Mouse (Mus musculus) liver, embryonic 14 days (tissue): ENCODE measurements around the gene Supt5. TPM values are rescaled to one million over a fixed set of nuclear protein-coding genes. Genes with fewer than 3 reads are reported as not detected.

Source experiments
- polyA plus RNA-seq: library from polyadenylated mRNA; depleted of rRNA; stranded (reverse); fragments of >200 nt; gene quantifications from 2 replicates; pipeline ENCODE4 v1.2.3, GENCODE M21; 2012; rRNA removed

Supt5 gene
- 28.8 and 30.6 TPM in 2 replicates for polyA plus RNA-seq

DNA sequence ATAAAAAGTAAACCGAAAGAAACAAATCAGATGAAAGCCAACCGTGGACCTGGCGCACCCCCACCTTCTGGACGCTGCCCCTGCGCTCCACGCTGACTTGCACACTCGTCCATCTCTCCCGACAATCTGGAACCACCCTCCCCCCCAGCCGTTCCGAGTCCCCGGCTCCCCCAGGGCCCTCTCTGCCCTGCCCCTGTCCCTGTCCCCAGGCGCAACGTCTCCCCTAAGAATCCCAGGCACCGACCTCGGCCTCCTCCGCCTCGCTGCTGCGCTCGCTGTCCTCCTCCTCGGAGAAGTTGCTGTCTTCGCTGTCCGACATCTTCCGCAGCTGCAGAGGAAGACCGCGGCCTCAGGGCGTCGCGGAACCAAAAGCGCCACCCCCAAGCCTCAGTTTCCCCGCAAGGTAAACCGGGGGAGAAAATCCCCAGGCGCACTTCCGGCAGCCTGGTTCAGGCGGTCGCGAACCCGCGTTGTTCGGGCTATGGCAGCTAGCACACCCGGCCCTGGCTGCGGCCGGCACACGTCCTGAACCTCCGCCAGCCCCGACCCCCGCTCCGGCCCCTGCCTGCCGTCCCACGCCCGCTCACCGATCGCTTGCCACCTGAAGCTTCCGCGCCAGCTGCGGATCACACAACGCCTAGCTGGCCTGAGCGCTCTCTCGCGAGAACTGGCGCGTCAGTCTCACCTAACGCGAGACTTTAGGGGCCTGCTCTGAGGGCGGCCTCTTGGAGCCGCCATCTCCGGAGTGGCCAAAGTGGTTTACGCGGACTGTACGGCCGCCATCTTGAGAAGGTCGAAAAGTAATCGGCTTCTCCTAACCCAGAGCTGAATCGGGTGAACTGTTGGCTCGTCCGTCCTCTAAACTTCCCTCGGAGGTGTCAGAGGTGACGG lies at the start of gene Supt5:
Supt5 (minus strand) TSS at position 639 of the 891 bp plus-strand sequence.

DNA sequence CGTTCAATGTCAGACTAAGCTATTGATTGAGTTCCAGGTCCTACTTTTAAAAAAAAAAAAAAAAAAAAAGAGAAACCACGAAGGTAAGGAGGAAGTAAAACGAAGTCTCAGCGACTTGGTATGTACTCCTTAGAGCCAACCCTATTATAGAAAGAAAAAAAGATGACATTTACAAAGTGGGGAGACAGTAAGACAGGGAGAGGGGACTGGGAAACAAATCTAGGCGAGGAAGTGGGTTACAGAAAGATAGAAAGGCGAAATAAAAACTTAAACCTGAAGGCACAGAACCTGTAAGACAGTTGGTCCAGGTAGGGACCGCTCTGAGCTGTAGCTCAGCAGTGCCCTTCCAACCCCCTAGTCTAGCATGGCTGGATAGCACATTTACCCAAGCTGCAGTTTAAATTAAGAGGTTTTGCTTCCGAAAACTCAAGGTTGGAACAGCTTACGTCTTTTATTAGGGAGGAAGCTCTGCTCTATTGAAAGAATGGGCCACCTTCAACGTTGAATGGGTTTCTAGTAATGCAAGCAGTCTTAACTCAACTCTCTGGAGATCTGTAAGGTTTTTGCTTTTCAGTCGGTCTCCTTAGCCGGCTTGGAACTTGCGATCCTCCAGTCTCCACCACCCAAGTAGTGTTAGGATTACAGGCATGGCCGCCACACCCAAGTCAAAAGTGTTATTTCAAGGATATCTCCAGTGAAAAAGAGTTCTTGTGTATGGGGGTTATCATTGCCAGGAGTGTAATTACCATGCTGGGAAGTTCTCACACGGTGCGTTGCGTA lies 41.9 kb upstream of the Supt5 start, which contains the start of gene Zfp36:
Zfp36 (minus strand) TSS at position 17 of the 780 bp plus-strand sequence.

DNA sequence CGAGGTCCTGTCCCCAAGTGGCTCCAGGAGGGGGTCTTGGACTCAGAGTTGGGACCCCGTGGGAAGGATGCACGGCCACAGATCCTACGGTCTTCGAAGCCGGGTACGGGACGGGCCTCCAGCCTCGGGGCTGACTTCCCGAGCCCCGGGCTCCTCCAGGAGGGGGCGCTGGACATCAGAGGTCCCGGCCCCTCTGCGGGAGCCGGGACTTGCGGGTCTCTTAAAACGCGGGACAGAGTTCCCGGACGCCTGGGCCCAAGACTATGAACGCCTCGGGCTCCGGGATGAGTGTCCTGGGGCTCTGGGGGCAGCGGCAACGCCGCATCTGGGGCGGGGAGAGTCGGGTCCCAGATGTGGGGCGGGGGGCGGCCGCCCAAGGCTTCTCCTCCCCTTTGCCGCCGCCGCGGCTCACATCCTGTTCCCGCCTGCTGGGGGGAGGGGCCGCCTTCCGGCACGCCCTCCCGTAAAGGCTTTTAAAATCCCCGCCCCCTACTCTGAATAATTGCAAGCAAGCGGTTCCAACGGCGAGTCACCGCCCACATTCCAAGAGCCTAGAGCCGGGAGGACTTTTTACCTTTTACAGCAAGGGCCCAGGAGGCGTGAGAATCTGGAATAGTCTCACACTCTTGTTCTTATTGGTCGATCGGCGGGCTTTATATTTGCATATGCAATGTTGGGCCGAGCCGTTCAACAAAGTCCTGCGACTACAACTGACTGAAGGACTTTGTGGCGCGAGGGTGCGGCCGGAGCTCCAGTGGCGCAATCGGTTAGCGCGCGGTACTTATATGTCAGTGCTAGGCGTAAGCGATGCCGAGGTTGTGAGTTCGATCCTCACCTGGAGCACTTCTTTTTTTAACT lies 33.9 kb upstream of the Supt5 start, which contains the start of gene Plekhg2:
Plekhg2 (minus strand) TSS at position 349 of the 858 bp plus-strand sequence.

DNA sequence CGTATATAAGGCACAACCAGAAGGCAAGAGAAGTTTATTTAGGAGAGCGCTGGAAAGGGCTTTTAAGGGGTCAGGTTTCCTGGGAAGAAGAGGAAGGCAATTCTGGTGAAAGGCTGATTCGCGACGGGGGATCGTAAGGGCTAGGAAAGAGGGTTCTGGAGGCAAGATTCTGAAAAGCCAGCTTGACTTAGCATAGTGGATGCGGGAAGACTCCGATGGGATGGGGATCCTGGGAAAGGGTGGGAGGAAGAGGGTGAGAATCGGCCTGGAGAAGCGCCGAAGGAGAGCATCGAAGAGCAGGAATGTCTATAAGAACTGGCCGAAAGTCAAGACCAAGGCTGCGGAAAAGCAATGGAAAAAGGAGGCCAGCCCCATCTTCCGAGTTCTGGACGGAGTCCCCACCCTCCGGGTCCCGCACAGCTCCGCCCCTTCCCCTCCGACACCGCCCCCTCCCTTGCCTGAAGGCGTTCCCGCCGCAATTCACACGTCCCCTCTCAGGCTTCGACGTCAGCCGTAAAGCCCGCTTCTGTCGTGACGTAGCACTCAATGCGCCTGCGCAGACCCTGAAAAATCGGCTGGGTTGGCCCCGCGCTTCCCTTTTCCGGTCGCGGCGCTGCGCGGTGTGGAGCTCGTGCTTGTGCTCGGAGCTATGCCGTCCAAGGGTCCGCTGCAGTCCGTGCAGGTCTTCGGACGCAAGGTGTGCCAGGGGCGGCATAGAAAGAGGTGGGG lies 11.8 kb upstream of the Supt5 start, which contains the start of gene Rps16:
Rps16 (plus strand) TSS at position 498 of the 729 bp plus-strand sequence.

DNA sequence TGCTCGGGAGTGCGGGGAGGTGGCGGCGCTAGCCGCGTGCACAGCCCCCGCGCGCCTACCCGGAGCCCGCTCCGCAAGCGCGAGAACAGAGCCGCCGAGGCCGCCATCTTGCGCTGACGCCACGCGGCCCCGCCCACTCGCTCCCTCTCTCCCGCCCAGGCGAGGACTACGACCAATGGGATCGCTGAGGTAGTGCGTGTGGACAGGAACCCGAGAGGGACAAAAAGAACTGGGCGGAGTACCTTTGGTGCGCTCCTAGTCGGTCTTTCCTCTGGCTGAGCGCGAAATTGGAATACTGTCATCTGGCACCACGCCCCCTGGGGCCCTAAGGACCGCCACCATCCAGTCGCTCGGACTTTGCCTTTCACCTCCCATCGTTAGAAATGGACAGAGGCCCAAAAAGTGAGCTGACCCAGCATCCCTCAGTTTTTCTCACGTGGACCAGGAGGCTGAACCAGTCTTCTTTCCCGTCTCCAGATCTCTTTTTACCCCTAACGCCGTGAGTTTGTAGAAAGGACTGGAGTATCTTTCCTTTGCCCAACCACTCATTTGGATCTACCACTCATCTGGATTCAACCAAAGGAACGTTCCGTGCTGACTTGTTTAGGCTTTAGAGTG lies 26.5 kb downstream of the Supt5 start, which contains the start of gene Timm50:
Timm50 (minus strand) TSS at position 147 of the 618 bp plus-strand sequence.

DNA sequence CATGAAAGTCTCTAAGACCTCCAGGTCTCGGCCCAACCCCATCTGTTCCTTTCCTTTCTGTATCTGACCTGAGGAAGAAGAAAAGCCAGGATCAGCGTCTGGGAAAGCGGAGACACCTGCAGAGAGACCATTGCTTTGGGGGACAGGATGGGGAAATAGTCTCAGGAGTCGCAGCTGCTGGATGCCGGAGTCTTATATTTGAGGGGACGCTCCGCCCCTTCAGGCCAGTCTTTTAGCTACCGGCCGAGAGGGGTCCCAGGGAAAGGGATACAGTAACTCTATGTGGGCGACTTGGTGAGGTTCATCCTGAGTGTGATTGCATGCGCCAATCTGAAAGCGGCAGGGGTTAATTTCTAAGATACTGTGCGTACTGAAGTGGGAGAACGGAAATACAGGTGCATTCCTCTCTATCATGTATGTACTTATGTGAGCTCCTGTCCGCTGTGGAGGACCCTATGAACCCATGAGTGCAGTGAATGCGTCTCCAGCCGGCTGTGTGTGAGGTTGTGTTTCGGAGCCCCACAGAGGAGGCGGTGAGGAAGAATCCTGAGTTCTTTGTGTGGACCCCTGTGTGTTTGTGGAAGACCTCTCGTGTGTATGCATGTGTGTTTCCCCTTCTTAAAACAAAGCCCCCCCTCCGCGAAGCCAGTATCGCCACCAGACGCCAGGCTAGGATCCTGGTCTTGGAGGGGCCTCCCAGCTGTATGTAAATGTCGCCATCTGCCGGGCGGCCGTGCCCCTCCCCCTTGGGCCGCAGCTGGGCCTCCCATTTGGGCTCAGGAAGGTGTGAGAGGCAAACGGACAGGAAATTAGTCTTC lies 36.7 kb downstream of the Supt5 start, which contains the start of gene Dll3:
Dll3 (minus strand) TSS at position 623 of the 818 bp plus-strand sequence.

DNA sequence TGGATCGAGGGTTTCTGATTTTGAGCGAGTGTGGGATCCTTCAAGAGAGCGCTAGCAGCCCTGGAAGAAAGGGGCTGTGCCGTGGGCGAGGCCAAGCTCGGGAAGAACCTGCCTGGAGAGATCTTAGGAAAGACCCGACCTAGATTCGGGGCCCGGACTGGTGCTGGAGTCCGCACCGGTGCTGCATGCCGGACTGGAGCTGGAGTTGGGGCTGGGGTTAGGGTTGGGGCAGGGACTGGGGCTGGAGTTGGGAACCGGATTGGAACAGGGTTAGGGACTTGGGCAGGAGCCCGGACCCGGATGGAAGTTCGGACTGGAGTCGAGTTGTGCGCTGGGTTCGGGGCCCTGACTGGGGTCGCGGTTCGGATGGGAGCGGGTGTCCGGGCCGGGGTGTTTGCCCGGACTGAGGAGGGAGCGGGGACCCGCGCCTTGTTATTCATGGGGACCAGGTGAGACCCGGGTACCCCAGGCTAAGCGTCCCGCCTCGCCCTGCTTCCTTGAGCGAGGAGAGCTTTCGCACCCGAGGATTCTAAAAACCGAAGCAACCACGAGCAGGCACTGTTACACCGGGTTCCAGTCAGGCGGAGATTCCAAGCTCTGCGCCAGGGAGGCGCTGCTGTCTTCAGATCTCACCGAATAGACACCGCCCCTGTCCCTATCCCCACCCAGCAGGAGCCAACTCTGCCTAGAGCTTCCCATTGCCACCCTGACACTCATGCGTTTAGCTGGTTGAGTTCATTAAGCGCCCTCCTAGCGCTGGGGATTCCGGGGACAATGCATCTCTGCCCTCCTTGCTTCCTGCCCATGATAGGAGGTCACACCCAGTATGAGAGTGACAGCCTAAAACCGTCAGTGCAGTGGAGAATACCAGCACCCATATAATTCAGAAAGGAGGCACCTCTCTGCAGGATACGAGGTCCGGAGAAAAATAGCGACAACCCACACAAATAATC lies 47.6 kb downstream of the Supt5 start, which contains the start of gene Selenov:
Selenov (minus strand) TSS at position 549 of the 953 bp plus-strand sequence.

DNA sequence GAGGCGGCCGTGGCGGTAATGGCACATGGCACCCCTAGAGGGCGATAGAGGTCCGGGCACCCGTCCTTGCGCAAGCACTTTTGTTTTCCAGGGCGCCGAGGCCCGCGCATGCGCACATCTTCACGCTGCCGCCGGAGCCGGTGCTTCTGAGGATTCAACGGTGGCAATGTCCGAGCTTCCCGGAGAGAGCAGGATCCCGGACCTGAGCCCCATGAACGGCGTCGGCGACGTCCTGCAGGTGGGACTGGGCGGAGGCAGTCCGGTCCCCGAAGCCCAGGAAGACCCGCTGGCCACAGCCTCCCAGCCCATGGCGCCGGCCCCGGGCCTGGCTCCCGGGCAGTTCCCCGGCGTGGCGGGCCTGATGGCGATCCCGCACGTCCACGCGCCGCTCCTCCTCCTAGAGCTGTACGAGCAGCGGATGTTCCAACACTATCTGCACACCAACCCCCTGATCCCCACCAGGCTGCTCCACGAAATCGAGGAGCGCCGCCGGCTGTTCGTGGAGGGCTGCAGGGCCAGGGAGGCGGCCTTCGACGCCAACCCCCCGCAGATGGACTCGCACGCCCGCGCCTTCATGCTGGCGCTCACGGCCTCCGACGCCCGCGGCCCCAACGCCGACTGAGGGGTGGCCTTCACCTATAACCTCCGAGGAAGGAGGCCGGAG lies 60.8 kb downstream of the Supt5 start, which contains the start of gene Eid2b:
Eid2b (plus strand) TSS at position 125 of the 664 bp plus-strand sequence.

DNA sequence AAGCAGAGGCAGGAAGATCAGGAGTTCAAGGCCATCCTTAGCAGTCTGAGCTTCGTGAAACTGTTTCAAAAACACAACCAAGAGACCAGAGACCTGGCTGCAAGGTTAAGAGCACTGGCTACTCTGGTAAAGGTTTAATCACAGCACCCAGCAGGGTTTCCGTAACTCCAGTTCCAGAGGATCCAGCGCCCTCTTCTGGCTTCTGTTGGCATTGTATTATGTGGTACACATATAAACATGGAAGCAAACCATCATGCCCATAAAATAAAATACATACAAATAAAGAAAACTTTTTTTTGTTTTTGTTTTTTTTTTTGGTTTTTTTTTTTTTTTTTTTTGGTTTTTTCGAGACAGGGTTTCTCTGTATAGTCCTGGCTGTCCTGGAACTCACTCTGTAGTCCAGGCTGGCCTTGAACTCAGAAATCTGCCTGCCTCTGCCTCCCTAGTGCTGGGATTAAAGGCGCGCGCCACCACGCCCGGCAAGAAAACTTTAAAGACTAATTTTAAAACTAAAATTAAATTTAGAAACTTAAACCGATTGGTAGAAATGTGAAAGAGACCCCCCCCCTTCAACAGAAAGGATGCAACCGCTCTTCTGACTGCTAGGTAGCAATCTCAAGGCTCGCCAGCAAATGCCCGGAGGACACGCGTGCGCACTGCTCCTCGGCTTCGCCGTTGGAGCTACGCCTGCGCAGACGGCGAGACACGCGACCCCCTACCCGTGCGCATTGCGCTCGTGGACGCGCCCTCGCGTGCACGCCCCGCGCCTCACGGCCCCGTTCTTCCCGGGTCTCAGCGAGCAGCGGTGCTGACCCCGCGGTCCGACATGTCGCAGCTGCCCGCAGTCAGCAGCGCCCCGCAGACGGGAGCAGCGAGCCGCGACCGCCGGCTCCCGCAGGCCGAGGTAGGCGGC lies 71.2 kb downstream of the Supt5 start, which contains the start of gene Eid2:
Eid2 (plus strand) TSS at position 753 of the 913 bp plus-strand sequence.

Other genes with a start within 250 kb of the Supt5 start
- gene 9530053A07Rik, start 209.3 kb downstream of the Supt5 start, polyA plus RNA-seq = not detected in 2 replicates
- 230 and 235 TPM in 2 replicates for gene Fbl, start 169.0 kb downstream of the Supt5 start, polyA plus RNA-seq
- gene Dyrk1b, start 159.3 kb downstream of the Supt5 start, polyA plus RNA-seq = 2.2 and 2.4 TPM in 2 replicates
- gene Eid2, start 70.9 kb downstream of the Supt5 start, polyA plus RNA-seq = 2.3 and 2.6 TPM in 2 replicates
- gene Eid2b, start 61.0 kb downstream of the Supt5 start, polyA plus RNA-seq = 1.6 and 1.8 TPM in 2 replicates
- not detected in 2 replicates for gene Selenov, start 47.6 kb downstream of the Supt5 start, polyA plus RNA-seq
- gene Dll3, start 36.5 kb downstream of the Supt5 start, polyA plus RNA-seq = 0.02 and 0.06 TPM in 2 replicates
- gene Timm50, start 26.7 kb downstream of the Supt5 start, polyA plus RNA-seq = 44.7 and 49.9 TPM in 2 replicates
- 1,090 and 1,213 TPM in 2 replicates for gene Rps16, start 11.9 kb upstream of the Supt5 start, polyA plus RNA-seq
- gene Plekhg2, start 33.9 kb upstream of the Supt5 start, polyA plus RNA-seq = 2.6 and 3.3 TPM in 2 replicates
- gene Zfp36, start 41.5 kb upstream of the Supt5 start, polyA plus RNA-seq = 3.9 and 4.4 TPM in 2 replicates
- 18.2 and 20.2 TPM in 2 replicates for gene Med29, start 54.0 kb upstream of the Supt5 start, polyA plus RNA-seq
- gene Paf1, start 54.2 kb upstream of the Supt5 start, polyA plus RNA-seq = 42.3 and 55.3 TPM in 2 replicates
- gene Gmfg, start 98.7 kb upstream of the Supt5 start, polyA plus RNA-seq = 23.6 and 26.2 TPM in 2 replicates
- gene Lrfn1, start 113.2 kb upstream of the Supt5 start, polyA plus RNA-seq = 0.38 and 0.40 TPM in 2 replicates
- gene Ifnl2, start 171.7 kb upstream of the Supt5 start, polyA plus RNA-seq = not detected in 2 replicates
- not detected in 2 replicates for gene Ifnl3, start 184.1 kb upstream of the Supt5 start, polyA plus RNA-seq
- gene Sycn, start 202.1 kb upstream of the Supt5 start, polyA plus RNA-seq = 0.09 and 0.10 TPM in 2 replicates
- not detected in 2 replicates for gene Nccrp1, start 208.5 kb upstream of the Supt5 start, polyA plus RNA-seq